In genomic region chr5:32861082-32861481, GRCm38 (mm10) we compare ENCODE assay signal across 34 mouse cellular contexts. TPM values are rescaled to one million over a fixed set of nuclear protein-coding genes. Genes with fewer than 3 reads are reported as not detected.
"Had no signal": no experiment of that assay in that cellular context is flagged by ENCODE, and none has a peak within 500 bp of the region (broad histone marks: within the 10 kb centered on the region; RNA-seq: fewer than 3 reads in every experiment).

No protein-coding gene starts in this region.

- H3K27ac ChIP-seq: embryonic facial prominence, embryonic 10.5 days; embryonic facial prominence, embryonic 12.5 days; embryonic facial prominence, embryonic 13.5 days; embryonic facial prominence, embryonic 15.5 days; forebrain, embryonic 10.5 days; forebrain, embryonic 12.5 days; forebrain, embryonic 13.5 days; forebrain, embryonic 15.5 days; gastrocnemius, adult 2 months; heart, adult 2 months had no signal

- H3K36me3 ChIP-seq: embryonic facial prominence, embryonic 13.5 days; embryonic facial prominence, embryonic 15.5 days; forebrain, embryonic 12.5 days had no signal

- ATAC-seq: forebrain, embryonic 13.5 days; forebrain, embryonic 14.5 days; forebrain, embryonic 15.5 days; forebrain, embryonic 16.5 days; forebrain, postnatal 0 days had no signal

- DNase-seq: cerebellum, adult 9-10 months; cerebellum, adult 9-11 months; cerebellum, postnatal 10 days; cerebellum, postnatal 14 days; cerebellum, postnatal 25 days; cerebellum, postnatal 36 days; embryo, embryonic 11 days; forebrain, postnatal 0 days; gastrocnemius, adult 2 months; gastrocnemius, postnatal 10 days; gastrocnemius, postnatal 14 days; gastrocnemius, postnatal 25 days; gastrocnemius, postnatal 36 days; heart, adult 11 months; heart, adult 18-20 months; heart, adult 2 months had no signal

- H3K9ac ChIP-seq: embryonic facial prominence, embryonic 12.5 days; embryonic facial prominence, embryonic 13.5 days; embryonic facial prominence, embryonic 15.5 days; forebrain, embryonic 12.5 days; forebrain, embryonic 13.5 days; forebrain, embryonic 15.5 days; forebrain, postnatal 0 days had no signal

- H3K9me3 ChIP-seq: embryonic facial prominence, embryonic 10.5 days; embryonic facial prominence, embryonic 12.5 days; embryonic facial prominence, embryonic 13.5 days; embryonic facial prominence, embryonic 15.5 days; forebrain, embryonic 10.5 days; forebrain, embryonic 12.5 days; forebrain, embryonic 13.5 days; forebrain, embryonic 15.5 days had no signal

- H3K4me3 ChIP-seq: embryonic facial prominence, embryonic 10.5 days; embryonic facial prominence, embryonic 12.5 days; embryonic facial prominence, embryonic 13.5 days; embryonic facial prominence, embryonic 15.5 days; erythroblast, embryonic 14.5 days; forebrain, embryonic 10.5 days; forebrain, embryonic 12.5 days; forebrain, embryonic 13.5 days; forebrain, embryonic 15.5 days; gastrocnemius, adult 2 months; heart, adult 2 months had no signal

- H3K27me3 ChIP-seq: embryonic facial prominence, embryonic 12.5 days; embryonic facial prominence, embryonic 13.5 days; embryonic facial prominence, embryonic 15.5 days; forebrain, embryonic 12.5 days; forebrain, embryonic 13.5 days; forebrain, embryonic 15.5 days had no signal

RNA-seq across cellular contexts. Expression of gene Gm20671, which starts 34.2 kb away (rescaled TPM):
- total RNA-seq: common myeloid progenitor, adult 5-6 weeks; gastrocnemius, adult 2 months; gastrocnemius, postnatal 10 days; gastrocnemius, postnatal 14 days; gastrocnemius, postnatal 25 days; gastrocnemius, postnatal 4 days had no signal
- polyA plus RNA-seq: cortical plate, adult 2 months; embryonic facial prominence, embryonic 10.5 days; embryonic facial prominence, embryonic 11.5 days; embryonic facial prominence, embryonic 12.5 days; embryonic facial prominence, embryonic 13.5 days; embryonic facial prominence, embryonic 14.5 days; embryonic facial prominence, embryonic 15.5 days; forebrain, embryonic 10.5 days; forebrain, embryonic 11.5 days; forebrain, embryonic 12.5 days; forebrain, embryonic 13.5 days; forebrain, embryonic 14.5 days; forebrain, embryonic 15.5 days; forebrain, embryonic 16.5 days; forebrain, postnatal 0 days; frontal cortex, adult 2 months had no signal
